Mouse (Mus musculus) gonadal fat pad, adult 2 months (tissue): Measurements from ENCODE around the gene Nup107. TPM values are rescaled to one million over a fixed set of nuclear protein-coding genes. Genes with fewer than 3 reads are reported as not detected.

Source experiments
- DNase-seq: peaks from one replicate; pipeline ENCODE4 v3.0.0-alpha.2; 2012; ENCODE audit warnings: low read depth
- polyA plus RNA-seq: library from polyadenylated mRNA; depleted of rRNA; stranded (reverse); fragments of >200 nt; gene quantifications from 2 replicates; pipeline ENCODE4 v1.2.3, GENCODE M21; 2012; rRNA removed

The Nup107 gene
- polyA plus RNA-seq, 1 experiment, result 7.7 TPM

DNA sequence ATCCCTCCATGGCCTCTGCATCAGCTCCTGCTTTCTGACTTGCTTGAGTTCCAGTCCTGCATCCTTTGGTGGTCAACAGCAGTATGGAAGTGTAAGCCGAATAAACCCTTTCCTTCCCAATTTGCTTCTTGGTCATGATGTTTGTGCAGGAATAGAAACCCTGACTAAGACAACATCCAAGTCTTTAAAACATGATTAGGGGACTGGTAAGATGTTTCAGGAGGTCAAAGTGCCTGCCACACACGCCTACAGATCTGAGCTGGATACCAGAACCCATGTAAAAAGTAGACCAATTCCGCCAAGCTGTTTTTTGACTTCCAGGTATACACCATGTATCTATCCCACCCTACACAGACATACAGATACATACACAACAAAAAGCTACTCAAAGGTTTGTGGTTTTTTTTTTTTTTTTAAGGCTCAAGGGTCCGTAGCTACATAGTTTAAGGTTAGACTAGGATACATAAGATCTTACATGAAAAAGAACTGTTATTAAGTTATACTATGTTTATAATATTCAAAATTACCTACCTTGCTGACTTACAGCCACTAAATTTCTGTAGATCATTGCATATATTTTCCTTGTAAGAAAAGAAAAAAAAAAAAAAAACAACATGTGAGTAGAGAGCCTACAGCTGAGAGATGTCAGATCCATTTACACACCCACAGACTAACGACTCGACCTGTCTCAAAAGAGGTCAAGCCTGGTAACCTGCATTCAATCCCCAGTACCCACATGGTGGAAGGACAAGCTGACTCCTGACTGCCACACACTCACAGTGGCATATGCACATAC lies 91.3 kb downstream of the Nup107 start:
- DNase-seq, result no peak

Other genes with a start within 250 kb of the Nup107 start
- gene Cpm, start 163.2 kb downstream of the Nup107 start, polyA plus RNA-seq, result 8.0 and 13.7 TPM in 2 replicates
- 23.3 and 31.6 TPM in 2 replicates for gene Mdm2, start 81.9 kb downstream of the Nup107 start, polyA plus RNA-seq
- 8.2 and 8.3 TPM in 2 replicates for gene Slc35e3, start 46.3 kb downstream of the Nup107 start, polyA plus RNA-seq
- gene Rap1b, start 53.3 kb upstream of the Nup107 start, polyA plus RNA-seq, result 37.5 and 41.1 TPM in 2 replicates